Mouse (Mus musculus) urinary bladder, postnatal 25 days (tissue): Measurements from ENCODE around the gene Nipbl.
A peak's percentile ranks its signal among the peaks of the same experiment; 100 is the strongest.

Experiments
- DNase-seq: peaks from one replicate; pipeline ENCODE4 v3.0.0; 2022; ENCODE audit warnings: low spot score

The Nipbl gene

GRCm38 (mm10) chr15:8416500-8417138 lies 27.6 kb downstream of the Nipbl start:
- DNase-seq: no peak

GRCm38 (mm10) chr15:8413356-8413755 lies 30.9 kb downstream of the Nipbl start:
- no peak for DNase-seq

DNA sequence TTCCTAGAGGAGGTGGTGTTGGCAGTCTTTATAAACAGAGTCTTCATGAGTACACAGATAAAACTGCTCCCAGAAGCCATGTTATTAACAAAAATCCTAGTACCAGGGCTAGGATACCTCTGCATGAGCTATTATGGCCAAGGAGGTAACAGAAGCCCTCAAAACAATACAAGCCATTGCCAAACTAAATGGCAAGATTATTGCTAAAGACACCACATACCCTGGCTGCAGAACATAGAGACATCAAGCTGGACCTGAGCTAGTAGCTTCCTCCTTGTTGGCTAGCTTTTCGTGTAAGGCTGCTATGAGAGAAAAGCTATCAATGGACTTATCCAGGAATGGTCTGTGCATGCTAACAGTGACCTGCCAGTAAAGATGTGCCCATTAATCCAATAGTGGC lies 32.4 kb downstream of the Nipbl start:
- no peak for DNase-seq

DNA sequence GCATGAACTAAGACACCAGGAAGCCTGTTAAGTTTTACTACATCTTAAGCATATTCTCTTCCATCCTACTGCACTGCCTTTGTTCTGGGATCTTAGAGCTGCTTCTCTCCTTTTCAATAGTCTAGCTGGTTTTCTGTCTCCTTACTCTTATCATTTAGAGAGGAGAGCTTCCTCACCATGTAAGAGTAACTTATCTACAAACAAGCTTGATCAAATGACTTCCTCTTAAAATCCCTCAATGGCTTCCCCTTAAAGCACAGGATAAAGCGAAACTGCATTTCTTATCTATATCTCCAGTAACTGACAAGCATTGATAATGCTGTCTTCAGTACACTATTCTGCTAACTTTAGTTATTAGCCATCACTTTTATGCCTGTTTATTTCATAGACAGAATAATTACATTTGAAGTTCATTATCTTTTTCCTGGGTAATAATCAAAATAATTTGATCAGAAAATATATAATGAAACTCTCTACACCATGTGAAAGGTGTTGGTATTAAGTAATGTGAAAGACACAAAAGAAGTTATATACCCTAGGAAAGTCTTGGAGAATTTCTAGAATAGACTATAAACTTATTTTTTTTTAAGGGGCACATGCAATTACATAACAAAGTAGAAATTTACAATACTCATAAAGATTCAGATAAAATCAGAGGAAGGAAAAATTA lies 33.0 kb downstream of the Nipbl start:
- DNase-seq: no peak

DNA sequence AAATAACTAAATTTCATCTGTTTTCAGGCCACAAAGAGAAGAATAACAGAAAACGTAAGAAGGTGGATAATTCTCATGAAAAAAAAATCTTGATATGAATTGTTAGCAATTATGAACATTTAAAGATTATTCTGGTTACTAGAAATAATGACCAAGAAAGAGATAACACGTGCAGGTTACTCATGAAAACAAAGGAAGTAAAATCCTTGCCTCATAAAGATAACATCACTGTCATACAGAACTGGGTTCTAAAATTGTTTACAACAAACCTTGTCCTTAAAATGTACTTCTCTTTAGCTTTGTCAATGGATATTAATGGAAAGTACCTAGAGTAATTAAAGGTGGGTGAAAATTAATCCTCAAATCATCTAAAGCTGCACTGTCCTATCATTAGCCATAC lies 37.2 kb downstream of the Nipbl start:
- no peak for DNase-seq

- DNase-seq: no peak
These were observed 38.0 kb downstream of the Nipbl start for GRCm38 (mm10) chr15:8406219-8406618.

GRCm38 (mm10) chr15:8402591-8402990 lies 41.7 kb downstream of the Nipbl start:
- no peak for DNase-seq

DNA sequence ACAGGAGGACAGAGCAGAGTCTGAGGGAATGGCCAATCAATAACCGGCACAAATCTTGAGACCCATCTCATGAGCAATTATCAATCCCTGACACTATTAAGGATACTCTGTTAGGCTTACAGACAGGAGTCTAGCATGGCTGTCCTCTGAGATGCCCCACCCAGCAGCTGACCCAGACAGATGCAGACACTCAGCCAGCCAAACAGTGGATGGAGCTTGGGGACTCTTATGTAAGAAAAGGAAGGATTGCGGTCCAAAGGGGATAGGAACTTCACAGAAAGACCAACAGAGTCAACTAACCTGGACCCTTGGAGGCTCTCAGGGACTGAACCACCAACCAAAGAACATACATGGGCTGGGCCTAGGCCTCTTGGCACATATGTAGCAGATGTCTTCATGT lies 42.7 kb downstream of the Nipbl start:
- DNase-seq: no peak

DNA sequence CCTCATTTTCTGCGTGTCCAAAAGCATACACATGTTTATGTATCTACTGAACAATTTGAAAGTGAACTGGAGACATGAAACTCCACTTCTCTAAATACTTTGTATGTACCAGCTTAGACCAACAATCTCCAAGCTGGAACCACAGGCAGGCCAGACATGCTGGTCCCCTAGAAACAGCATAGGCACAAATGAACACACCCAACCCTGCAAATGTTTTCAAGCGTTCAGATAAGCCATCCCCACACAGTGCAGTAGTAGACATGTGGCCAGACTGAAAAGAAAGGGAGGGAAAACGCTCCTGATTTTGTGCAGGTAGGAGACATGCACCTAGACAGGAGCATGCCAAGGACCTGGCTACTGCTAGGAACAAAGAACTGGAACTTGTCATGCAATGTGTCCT lies 52.5 kb downstream of the Nipbl start:
- no peak for DNase-seq

DNA sequence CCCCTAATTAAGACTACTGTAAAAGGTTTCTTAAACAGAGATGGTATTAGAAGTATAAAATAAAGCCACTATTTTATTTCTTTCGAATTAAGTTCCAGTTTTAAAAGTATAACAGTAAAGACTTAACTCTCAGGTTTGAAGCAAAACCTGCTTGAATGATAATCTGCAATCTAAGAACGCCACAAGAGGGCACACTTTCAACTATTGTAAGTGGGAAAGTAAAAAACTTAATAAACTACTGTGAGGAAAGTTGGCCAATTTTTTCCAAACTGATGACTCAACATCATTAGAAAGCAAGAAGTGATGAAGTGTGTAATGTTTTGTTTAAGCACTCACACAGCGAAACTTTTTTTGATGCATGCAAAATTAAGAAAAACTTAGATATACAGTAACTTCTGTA lies 62.0 kb downstream of the Nipbl start:
- DNase-seq: peak; percentile 25

- no peak for DNase-seq
These were observed 68.6 kb downstream of the Nipbl start for GRCm38 (mm10) chr15:8375657-8376056.

DNA sequence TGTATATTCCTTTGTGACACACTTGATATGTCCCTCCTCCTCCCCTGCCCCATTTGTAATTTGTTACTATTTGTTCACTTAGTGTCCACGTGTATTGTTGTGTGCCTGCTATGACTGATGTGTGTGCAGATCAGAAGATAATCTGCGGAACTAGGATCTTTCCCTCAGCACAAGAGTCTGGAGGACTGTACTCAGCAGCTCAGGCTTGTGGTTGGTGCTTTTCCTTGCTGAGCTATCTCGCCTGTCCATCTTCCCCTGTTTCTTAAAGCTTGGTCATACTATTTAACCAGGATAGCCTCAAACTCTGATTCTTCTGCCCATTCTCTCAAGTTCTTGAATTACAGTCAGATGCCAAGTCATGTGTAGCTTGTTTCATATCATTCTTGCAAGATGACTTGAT lies 69.5 kb downstream of the Nipbl start:
- no peak for DNase-seq

GRCm38 (mm10) chr15:8347104-8347773 lies 97.0 kb downstream of the Nipbl start:
- no peak for DNase-seq

- no peak for DNase-seq
These were observed 103.7 kb downstream of the Nipbl start for GRCm38 (mm10) chr15:8340596-8340995.

DNA sequence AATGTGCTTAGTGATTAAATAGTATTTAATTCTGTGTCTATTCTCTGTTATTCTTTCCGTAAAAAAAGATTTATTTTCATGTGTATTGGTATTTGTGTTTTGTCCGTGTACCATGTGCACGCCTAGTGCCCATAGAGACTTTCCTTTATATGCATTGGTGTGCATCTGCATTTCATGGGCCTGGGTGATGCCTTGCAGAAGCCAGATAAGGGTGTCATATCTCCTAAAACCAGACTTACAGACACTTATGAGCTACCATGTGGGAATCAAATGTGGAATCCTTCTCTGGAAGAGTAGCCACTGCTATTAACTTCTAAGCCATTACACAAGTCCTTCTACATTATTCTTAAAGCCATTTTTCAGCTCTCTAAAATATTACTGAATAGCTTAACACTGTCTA lies 112.7 kb downstream of the Nipbl start:
- no peak for DNase-seq

DNA sequence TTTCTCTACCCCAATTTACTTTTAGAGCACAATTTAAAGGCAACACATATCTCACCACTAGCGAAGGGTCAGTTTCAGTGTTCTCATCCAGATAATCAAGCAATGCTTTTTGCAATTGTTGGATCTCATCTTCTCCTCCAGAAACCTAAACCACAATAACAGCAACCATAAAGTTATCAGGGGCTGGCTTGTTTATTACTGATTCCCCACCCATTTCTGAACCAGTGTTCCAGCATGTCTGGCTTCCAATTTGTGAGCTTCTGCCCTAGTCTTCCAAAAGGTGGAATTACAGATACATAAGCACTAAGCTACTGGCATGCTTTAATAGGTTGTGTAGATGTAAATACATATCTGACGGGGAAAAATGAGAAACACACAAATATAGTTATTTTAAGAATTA lies 118.6 kb downstream of the Nipbl start:
- no peak for DNase-seq

DNA sequence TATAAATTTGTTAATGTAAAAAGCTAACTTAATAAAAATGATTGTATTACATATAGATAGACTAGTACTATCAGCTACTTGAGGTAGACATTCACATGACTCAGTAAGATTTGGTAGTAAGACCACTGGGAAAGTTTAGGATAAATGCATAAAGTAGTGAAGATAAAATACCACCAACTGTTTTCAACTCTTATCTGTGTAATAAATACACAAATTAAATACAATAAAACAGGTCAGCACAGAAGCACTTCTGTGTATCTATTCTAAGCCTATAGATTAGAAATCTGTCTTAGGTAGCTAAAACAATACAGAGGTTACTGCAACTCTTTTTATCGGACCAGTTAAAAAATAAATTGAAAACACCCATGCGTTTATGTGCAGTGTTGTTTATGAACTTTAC lies 119.4 kb downstream of the Nipbl start:
- no peak for DNase-seq

GRCm38 (mm10) chr15:8324061-8324460 lies 120.2 kb downstream of the Nipbl start:
- no peak for DNase-seq

- DNase-seq: no peak
These were observed 122.8 kb downstream of the Nipbl start for GRCm38 (mm10) chr15:8321491-8321890.

GRCm38 (mm10) chr15:8319191-8319590 lies 125.1 kb downstream of the Nipbl start:
- DNase-seq: no peak

DNA sequence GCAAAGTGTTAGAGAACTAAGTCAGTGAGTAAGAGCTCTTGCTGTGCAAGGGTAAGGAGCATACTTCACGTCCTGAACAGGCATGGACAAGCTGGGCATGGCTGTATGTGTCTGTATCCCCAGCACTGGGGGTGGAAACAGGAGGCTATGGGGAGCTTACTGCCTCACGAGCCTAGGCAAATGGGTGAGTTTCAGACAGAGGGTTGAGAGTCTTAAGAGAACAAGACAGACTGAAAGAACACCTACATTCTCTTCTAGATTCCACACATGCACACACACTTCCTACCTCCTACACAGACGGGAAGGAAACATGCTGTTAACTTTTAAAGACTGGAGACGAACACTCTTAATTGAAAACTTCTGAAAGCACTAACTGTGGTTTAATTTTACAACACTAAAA lies 126.9 kb downstream of the Nipbl start:
- DNase-seq: no peak

GRCm38 (mm10) chr15:8305474-8305873 lies 138.8 kb downstream of the Nipbl start:
- no peak for DNase-seq

GRCm38 (mm10) chr15:8302944-8303343 lies 141.3 kb downstream of the Nipbl start:
- DNase-seq: no peak

- no peak for DNase-seq
These were observed 150.1 kb downstream of the Nipbl start for GRCm38 (mm10) chr15:8294150-8294549.
